Mouse (Mus musculus) thymus, adult 2 months (tissue): ENCODE measurements around the gene Foxb1. TPM values are rescaled to one million over a fixed set of nuclear protein-coding genes. Genes with fewer than 3 reads are reported as not detected.

Experiments
- DNase-seq: peaks from one replicate; pipeline ENCODE4 v3.0.0; 2021
- H3K27ac ChIP-seq: fragments of 200-500 bp; 2 replicates; pipeline ENCODE4 v1.5.1; 2012; ENCODE audit warnings: low read length, control low read depth; ENCODE audit not compliant: control insufficient read depth, insufficient read depth
- H3K27me3 ChIP-seq: fragments of 200-500 bp; 2 replicates; pipeline ENCODE4 v1.6.1; 2012; ENCODE audit warnings: mild to moderate bottlenecking, low read length, moderate library complexity, mixed read lengths; ENCODE audit not compliant: control insufficient read depth, insufficient read depth
- H3K36me3 ChIP-seq: fragments of 200-500 bp; 2 replicates; pipeline ENCODE4 v1.6.1; 2012; ENCODE audit warnings: mild to moderate bottlenecking, low read length, moderate library complexity; ENCODE audit not compliant: control insufficient read depth, insufficient read depth
- H3K4me1 ChIP-seq: fragments of 200-500 bp; replicated peaks from 2 replicates; pipeline ENCODE4 v1.6.1; 2012; ENCODE audit warnings: low read length; ENCODE audit not compliant: control insufficient read depth, insufficient read depth
- H3K4me3 ChIP-seq: fragments of 200-500 bp; 2 replicates; pipeline ENCODE4 v1.5.1; 2012; ENCODE audit warnings: mild to moderate bottlenecking, low read length, control low read depth, moderate library complexity; ENCODE audit not compliant: control insufficient read depth, insufficient read depth
- CTCF ChIP-seq: fragments of 200-500 bp; IDR thresholded peaks from 2 replicates; pipeline ENCODE4 v1.5.1; 2012; ENCODE audit warnings: mild to moderate bottlenecking, control low read depth, low read length, moderate library complexity, borderline replicate concordance; ENCODE audit not compliant: control insufficient read depth, poor library complexity, insufficient read depth; ENCODE audit errors: extremely low read depth
- POLR2A ChIP-seq: fragments of 200-500 bp; IDR thresholded peaks from 2 replicates; pipeline ENCODE4 v1.6.1; 2012; ENCODE audit warnings: mild to moderate bottlenecking, low read length, control low read depth, moderate library complexity; ENCODE audit not compliant: control insufficient read depth, poor library complexity, insufficient read depth; ENCODE audit errors: extremely low read depth
- WGBS: fragments of 180-500 bp; shearing (Covaris S2); methylation state at CpG from one replicate; pipeline ENCODE4 v1.1.7; 2018; 5-methylcytosine and 5-hydroxymethylcytosine counted together
- polyA plus RNA-seq: library from polyadenylated mRNA; depleted of rRNA; stranded (reverse); fragments of >200 nt; gene quantifications from 2 replicates; pipeline ENCODE4 v1.2.3, GENCODE M21; 2012

The Foxb1 gene
- polyA plus RNA-seq, 1 experiment: 1.7 TPM

- Histone ChIP-seq H3K4me3 (peak overlapping the region; percentile 9; the same call in 1 of the 2 replicates), H3K27me3 (peaks cover 42% of the 10 kb centered on the region), H3K27ac (no peak overlapping the region), H3K4me1 (peaks cover 46% of the 10 kb centered on the region), H3K36me3 (no peaks in the 10 kb centered on the region)
- peak; percentile 52 for DNase-seq
- WGBS: 4% methylated on average over 14 of the region's 14 CpGs
- TF ChIP-seq POLR2A (no peak), CTCF (peak; percentile 21; the same call in 1 of the 2 replicates)
Observed at GRCm38 (mm10) chr9:69762703-69763102, 2.0 kb upstream of the Foxb1 start.

DNA sequence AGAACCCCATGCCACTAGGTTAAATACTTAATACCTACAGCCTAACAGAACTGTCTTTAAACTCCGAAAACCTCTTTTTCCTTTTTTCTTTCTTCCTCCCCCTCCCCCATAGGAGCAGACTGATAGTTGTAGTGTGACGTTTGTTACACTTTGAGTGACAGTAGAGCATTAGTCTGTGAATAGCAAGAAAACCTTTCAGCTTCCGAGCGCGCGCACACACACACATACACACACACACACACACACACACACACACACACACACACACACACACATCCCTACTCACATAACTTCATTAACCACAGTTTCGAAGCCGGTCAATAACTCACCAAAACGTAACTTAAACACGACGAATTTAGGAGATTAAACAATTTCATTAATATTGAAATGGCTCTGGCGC lies 1.5 kb upstream of the Foxb1 start:
- WGBS: 9% methylated on average over 12 of the region's 12 CpGs
- peak; percentile 4 for DNase-seq
- TF ChIP-seq CTCF (no peak), POLR2A (no peak)
- Histone ChIP-seq H3K4me1 (peaks cover 46% of the 10 kb centered on the region), H3K4me3 (no peak overlapping the region), H3K27me3 (peaks cover 37% of the 10 kb centered on the region), H3K27ac (no peak overlapping the region), H3K36me3 (no peaks in the 10 kb centered on the region)

GRCm38 (mm10) chr9:69761569-69761968 lies 829 bp upstream of the Foxb1 start:
- no peaks in the 10 kb centered on the region for H3K36me3 ChIP-seq
- TF ChIP-seq POLR2A (no peak), CTCF (no peak)
- peak; percentile 2 for DNase-seq
- H3K4me3 ChIP-seq: no peak overlapping the region
- H3K27me3 ChIP-seq: peaks cover 37% of the 10 kb centered on the region
- WGBS: 16% methylated on average over 10 of the region's 10 CpGs
- H3K4me1 ChIP-seq: peaks cover 46% of the 10 kb centered on the region
- H3K27ac ChIP-seq: no peak overlapping the region

GRCm38 (mm10) chr9:69759721-69760221 lies 969 bp downstream of the Foxb1 start:
- H3K4me3 ChIP-seq: peak overlapping the region; percentile 52
- peak; percentile 39 for DNase-seq
- no peaks in the 10 kb centered on the region for H3K36me3 ChIP-seq
- peaks cover 52% of the 10 kb centered on the region for H3K4me1 ChIP-seq
- 5% methylated on average over 44 of the region's 44 CpGs for WGBS
- peaks cover 25% of the 10 kb centered on the region for H3K27me3 ChIP-seq
- no peak for TF ChIP-seq CTCF
- TF ChIP-seq POLR2A: no peak
- H3K27ac ChIP-seq: no peak overlapping the region

GRCm38 (mm10) chr9:69758946-69759615 lies 1.7 kb downstream of the Foxb1 start:
- peaks cover 25% of the 10 kb centered on the region for H3K27me3 ChIP-seq

GRCm38 (mm10) chr9:69758506-69758905 lies 2.2 kb downstream of the Foxb1 start:
- peak overlapping the region; percentile 52 for H3K4me3 ChIP-seq
- WGBS: 2% methylated on average over 17 of the region's 17 CpGs
- no peaks in the 10 kb centered on the region for H3K36me3 ChIP-seq
- H3K27me3 ChIP-seq: peaks cover 25% of the 10 kb centered on the region
- DNase-seq: peak; percentile 28
- TF ChIP-seq POLR2A: no peak
- 0 out of 2 replicates have a peak, but pooled peaks have one; percentile 21 for TF ChIP-seq CTCF
- H3K27ac ChIP-seq: peak overlapping the region; percentile 35; the same call in 1 of the 2 replicates
- peaks cover 49% of the 10 kb centered on the region for H3K4me1 ChIP-seq

More at GRCm38 (mm10) chr9:69758946-69759615, 1.7 kb downstream of the Foxb1 start:
- H3K36me3 ChIP-seq: no peaks in the 10 kb centered on the region
- H3K27ac ChIP-seq: no peak overlapping the region; the same call in 1 of the 2 replicates
- H3K4me1 ChIP-seq: peaks cover 49% of the 10 kb centered on the region
- peak overlapping the region; percentile 52 for H3K4me3 ChIP-seq
- peak; percentile 37 for DNase-seq
- WGBS: 5% methylated on average over 42 of the region's 42 CpGs
- no peak for TF ChIP-seq POLR2A
- no peak for TF ChIP-seq CTCF

DNA sequence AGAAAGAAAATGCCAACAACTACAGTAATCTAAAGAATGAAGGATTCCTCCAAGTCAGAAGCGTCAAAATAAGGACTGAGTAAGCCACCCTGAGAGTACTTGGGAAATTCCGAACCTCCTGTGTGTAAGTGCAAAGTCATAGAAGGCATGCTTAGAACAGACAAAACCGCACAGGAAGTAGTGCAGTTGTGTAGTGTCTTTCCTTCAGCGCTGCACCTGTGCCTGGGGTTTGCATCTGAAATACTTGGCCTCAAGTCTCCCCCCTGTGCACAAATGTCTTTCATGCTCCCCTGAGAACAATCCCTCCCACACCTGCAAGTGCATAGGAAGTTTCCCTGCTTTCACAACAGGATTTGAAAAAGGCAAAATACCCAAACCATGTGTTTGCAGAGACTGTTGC lies 3.5 kb downstream of the Foxb1 start:
- no peak overlapping the region for H3K27ac ChIP-seq
- 2% methylated on average over 4 of the region's 4 CpGs for WGBS
- peaks cover 20% of the 10 kb centered on the region for H3K27me3 ChIP-seq
- peaks cover 41% of the 10 kb centered on the region for H3K4me1 ChIP-seq
- no peak overlapping the region for H3K4me3 ChIP-seq
- TF ChIP-seq POLR2A: no peak
- peak; percentile 79 for DNase-seq
- H3K36me3 ChIP-seq: no peaks in the 10 kb centered on the region
